Mouse (Mus musculus): ENCODE results near the gene Cenpj. TPM values are rescaled to one million over a fixed set of nuclear protein-coding genes. Genes with fewer than 3 reads are reported as not detected.

Gene Cenpj
- polyA plus RNA-seq, 1 experiment from 2014 or later = 5.1 TPM

DNA sequence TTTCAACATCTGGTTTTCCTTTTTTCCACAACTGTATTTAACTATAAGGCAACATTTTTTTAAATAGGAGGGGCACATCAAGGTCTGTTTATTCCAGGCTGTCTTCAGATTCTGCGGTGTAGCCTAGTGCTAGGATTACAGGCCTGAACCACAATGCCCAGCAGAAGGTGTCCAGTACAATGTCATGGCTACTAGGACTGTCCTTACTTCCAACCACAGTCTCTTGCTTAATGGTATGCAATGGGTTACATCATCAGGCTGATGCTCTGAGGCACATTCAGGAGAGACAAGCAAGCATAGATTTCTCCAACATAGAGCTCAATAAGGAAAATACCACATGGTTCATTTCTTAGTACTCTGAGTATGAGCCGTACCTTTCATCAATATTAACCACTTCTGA lies 20.5 kb downstream of the Cenpj start:
- WGBS = 97% methylated on average over 2 of the region's 2 CpGs
- Histone ChIP-seq H3K27ac (ENCODE audit: low read depth, low read length) (no peak overlapping the region), H3K27me3 (ENCODE audit: control insufficient read depth, insufficient read depth, low read length) (no peaks in the 10 kb centered on the region), H3K9ac (replicated peaks; ENCODE audit: low read depth, low read length) (no peak overlapping the region), H3K4me1 (ENCODE audit: control insufficient read depth, insufficient read depth, low read length) (no peaks in the 10 kb centered on the region), H3K36me3 (ENCODE audit: control insufficient read depth, insufficient read depth, low read length) (no peaks in the 10 kb centered on the region; the same call in 1 of the 2 replicates), H3K4me2 (ENCODE audit: low read depth, low read length) (no peak overlapping the region), H3K9me3 (ENCODE audit: control insufficient read depth, low read length) (no peaks in the 10 kb centered on the region), H3K4me3 (ENCODE audit: low read depth, low read length) (no peak overlapping the region)
- ATAC-seq (ENCODE audit: low read depth) = no peak

DNA sequence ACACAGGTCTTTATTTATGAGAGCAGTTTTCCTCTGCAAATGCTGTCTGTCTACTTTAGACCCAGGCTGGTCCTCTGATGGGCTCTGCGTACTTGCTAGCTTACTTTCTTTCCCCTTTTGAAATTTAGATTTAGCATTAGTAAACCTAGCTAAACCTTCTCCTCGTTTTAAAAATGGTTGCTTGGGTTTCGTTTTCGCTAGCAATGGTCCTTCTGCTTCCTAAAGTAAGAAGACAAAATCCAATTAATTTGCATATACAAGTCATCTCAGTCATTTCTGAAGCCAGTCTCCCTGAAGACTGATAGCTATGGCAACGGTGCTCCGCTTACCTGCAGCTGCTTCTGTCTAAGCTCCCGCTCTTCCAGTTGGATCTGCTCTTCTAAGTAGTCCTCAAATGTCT lies 21.9 kb downstream of the Cenpj start:
- Histone ChIP-seq H3K27ac (ENCODE audit: low read depth, low read length) (no peak overlapping the region), H3K4me3 (ENCODE audit: low read depth, low read length) (no peak overlapping the region), H3K9me3 (ENCODE audit: control insufficient read depth, low read length) (no peaks in the 10 kb centered on the region), H3K4me1 (ENCODE audit: control insufficient read depth, insufficient read depth, low read length) (no peaks in the 10 kb centered on the region), H3K4me2 (ENCODE audit: low read depth, low read length) (no peak overlapping the region), H3K9ac (replicated peaks; ENCODE audit: low read depth, low read length) (no peak overlapping the region), H3K27me3 (ENCODE audit: control insufficient read depth, insufficient read depth, low read length) (no peaks in the 10 kb centered on the region), H3K36me3 (ENCODE audit: control insufficient read depth, insufficient read depth, low read length) (no peaks in the 10 kb centered on the region; the same call in 1 of the 2 replicates)
- 96% methylated on average over 7 of the region's 7 CpGs for whole genome bisulfite sequencing
- no peak for ATAC-seq (ENCODE audit: low read depth)

GRCm38 (mm10) chr14:56552924-56553323 lies 22.3 kb downstream of the Cenpj start:
- no peak for ATAC-seq (ENCODE audit: low read depth)

GRCm38 (mm10) chr14:56550960-56551359 lies 24.3 kb downstream of the Cenpj start:
- H3K9me3 ChIP-seq (ENCODE audit: control insufficient read depth, low read length) = no peaks in the 10 kb centered on the region
- 93% methylated on average over 4 of the region's 4 CpGs for WGBS
- ATAC-seq (ENCODE audit: low read depth) = no peak
- H3K4me2 ChIP-seq (ENCODE audit: low read depth, low read length) = no peak overlapping the region
- no peaks in the 10 kb centered on the region for H3K27me3 ChIP-seq (ENCODE audit: control insufficient read depth, insufficient read depth, low read length)
- no peak overlapping the region for H3K4me3 ChIP-seq (ENCODE audit: low read depth, low read length)
- no peak overlapping the region for H3K27ac ChIP-seq (ENCODE audit: low read depth, low read length)
- no peak overlapping the region for H3K9ac ChIP-seq (replicated peaks; ENCODE audit: low read depth, low read length)
- no peaks in the 10 kb centered on the region for H3K4me1 ChIP-seq (ENCODE audit: control insufficient read depth, insufficient read depth, low read length)
- H3K36me3 ChIP-seq (ENCODE audit: control insufficient read depth, insufficient read depth, low read length) = no peaks in the 10 kb centered on the region; the same call in 1 of the 2 replicates

More at GRCm38 (mm10) chr14:56552924-56553323, 22.3 kb downstream of the Cenpj start:
- Histone ChIP-seq H3K4me3 (ENCODE audit: low read depth, low read length) (no peak overlapping the region), H3K4me2 (ENCODE audit: low read depth, low read length) (no peak overlapping the region), H3K27ac (ENCODE audit: low read depth, low read length) (no peak overlapping the region), H3K27me3 (ENCODE audit: control insufficient read depth, insufficient read depth, low read length) (no peaks in the 10 kb centered on the region), H3K4me1 (ENCODE audit: control insufficient read depth, insufficient read depth, low read length) (no peaks in the 10 kb centered on the region), H3K9me3 (ENCODE audit: control insufficient read depth, low read length) (no peaks in the 10 kb centered on the region), H3K36me3 (ENCODE audit: control insufficient read depth, insufficient read depth, low read length) (no peaks in the 10 kb centered on the region; the same call in 1 of the 2 replicates), H3K9ac (replicated peaks; ENCODE audit: low read depth, low read length) (no peak overlapping the region)
- 93% methylated on average over 6 of the region's 6 CpGs for WGBS

- Histone ChIP-seq H3K4me2 (ENCODE audit: low read depth, low read length) (no peak overlapping the region), H3K27me3 (ENCODE audit: control insufficient read depth, insufficient read depth, low read length) (no peaks in the 10 kb centered on the region), H3K4me1 (ENCODE audit: control insufficient read depth, insufficient read depth, low read length) (no peaks in the 10 kb centered on the region), H3K36me3 (ENCODE audit: control insufficient read depth, insufficient read depth, low read length) (no peaks in the 10 kb centered on the region), H3K27ac (ENCODE audit: low read depth, low read length) (no peak overlapping the region), H3K9me3 (ENCODE audit: control insufficient read depth, low read length) (no peaks in the 10 kb centered on the region), H3K9ac (replicated peaks; ENCODE audit: low read depth, low read length) (no peak overlapping the region), H3K4me3 (ENCODE audit: low read depth, low read length) (no peak overlapping the region)
- ATAC-seq (ENCODE audit: low read depth) = no peak
- 92% methylated on average over 4 of the region's 4 CpGs for WGBS
These were observed 29.7 kb downstream of the Cenpj start for GRCm38 (mm10) chr14:56545491-56545890.

DNA sequence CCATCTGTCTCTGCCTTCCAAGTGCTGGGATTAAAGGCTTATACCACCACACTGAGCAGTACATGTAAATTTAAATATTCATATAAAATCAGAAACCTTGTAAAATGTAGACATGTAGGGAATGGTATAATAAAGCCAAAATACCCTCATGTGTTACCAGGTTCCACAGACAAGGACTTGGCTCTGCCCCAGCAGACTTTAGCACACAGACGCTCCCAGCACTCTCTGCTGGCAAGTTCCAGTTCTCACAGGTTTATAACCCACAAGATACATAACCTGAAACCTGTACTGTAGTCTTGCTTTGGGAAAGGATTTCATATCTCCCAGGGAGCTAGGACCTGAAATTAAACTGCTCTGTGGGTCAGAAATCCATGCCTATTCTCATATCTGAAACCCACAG lies 30.3 kb downstream of the Cenpj start:
- Histone ChIP-seq H3K4me3 (ENCODE audit: low read depth, low read length) (no peak overlapping the region), H3K9ac (replicated peaks; ENCODE audit: low read depth, low read length) (no peak overlapping the region), H3K4me2 (ENCODE audit: low read depth, low read length) (no peak overlapping the region), H3K4me1 (ENCODE audit: control insufficient read depth, insufficient read depth, low read length) (no peaks in the 10 kb centered on the region), H3K9me3 (ENCODE audit: control insufficient read depth, low read length) (no peaks in the 10 kb centered on the region), H3K27ac (ENCODE audit: low read depth, low read length) (no peak overlapping the region), H3K36me3 (ENCODE audit: control insufficient read depth, insufficient read depth, low read length) (no peaks in the 10 kb centered on the region), H3K27me3 (ENCODE audit: control insufficient read depth, insufficient read depth, low read length) (no peaks in the 10 kb centered on the region)
- 97% methylated on average over 1 of the region's 1 CpGs for WGBS
- no peak for ATAC-seq (ENCODE audit: low read depth)

GRCm38 (mm10) chr14:56530788-56531187 lies 44.4 kb downstream of the Cenpj start:
- no peak for ATAC-seq (ENCODE audit: low read depth)
- no peak overlapping the region for H3K27ac ChIP-seq (ENCODE audit: low read depth, low read length)
- no peaks in the 10 kb centered on the region for H3K27me3 ChIP-seq (ENCODE audit: control insufficient read depth, insufficient read depth, low read length)
- H3K4me2 ChIP-seq (ENCODE audit: low read depth, low read length) = no peak overlapping the region
- H3K4me1 ChIP-seq (ENCODE audit: control insufficient read depth, insufficient read depth, low read length) = no peaks in the 10 kb centered on the region
- H3K4me3 ChIP-seq (ENCODE audit: low read depth, low read length) = no peak overlapping the region
- peaks cover 4% of the 10 kb centered on the region; the same call in 1 of the 2 replicates for H3K36me3 ChIP-seq (ENCODE audit: control insufficient read depth, insufficient read depth, low read length)
- H3K9ac ChIP-seq (replicated peaks; ENCODE audit: low read depth, low read length) = no peak overlapping the region
- H3K9me3 ChIP-seq (ENCODE audit: control insufficient read depth, low read length) = no peaks in the 10 kb centered on the region
- WGBS = 89% methylated on average over 2 of the region's 2 CpGs

- Histone ChIP-seq H3K27me3 (ENCODE audit: control insufficient read depth, insufficient read depth, low read length) (no peaks in the 10 kb centered on the region), H3K4me2 (ENCODE audit: low read depth, low read length) (no peak overlapping the region), H3K4me1 (ENCODE audit: control insufficient read depth, insufficient read depth, low read length) (no peaks in the 10 kb centered on the region), H3K9me3 (ENCODE audit: control insufficient read depth, low read length) (no peaks in the 10 kb centered on the region), H3K9ac (replicated peaks; ENCODE audit: low read depth, low read length) (no peak overlapping the region), H3K27ac (ENCODE audit: low read depth, low read length) (no peak overlapping the region), H3K36me3 (ENCODE audit: control insufficient read depth, insufficient read depth, low read length) (no peaks in the 10 kb centered on the region), H3K4me3 (ENCODE audit: low read depth, low read length) (no peak overlapping the region)
- WGBS = 95% methylated on average over 2 of the region's 2 CpGs
- ATAC-seq (ENCODE audit: low read depth) = no peak
These were observed 60.5 kb downstream of the Cenpj start for GRCm38 (mm10) chr14:56514775-56515174.

GRCm38 (mm10) chr14:56512084-56512483 lies 63.1 kb downstream of the Cenpj start:
- ATAC-seq (ENCODE audit: low read depth) = no peak
- WGBS = 31% methylated on average over 6 of the region's 6 CpGs

More at GRCm38 (mm10) chr14:56512084-56512483, 63.1 kb downstream of the Cenpj start:
- no peak overlapping the region for H3K4me3 ChIP-seq (ENCODE audit: low read depth, low read length)
- no peaks in the 10 kb centered on the region for H3K36me3 ChIP-seq (ENCODE audit: control insufficient read depth, insufficient read depth, low read length)
- H3K27me3 ChIP-seq (ENCODE audit: control insufficient read depth, insufficient read depth, low read length) = no peaks in the 10 kb centered on the region
- no peak overlapping the region for H3K4me2 ChIP-seq (ENCODE audit: low read depth, low read length)
- H3K4me1 ChIP-seq (ENCODE audit: control insufficient read depth, insufficient read depth, low read length) = no peaks in the 10 kb centered on the region
- no peak overlapping the region for H3K27ac ChIP-seq (ENCODE audit: low read depth, low read length)
- no peak overlapping the region for H3K9ac ChIP-seq (replicated peaks; ENCODE audit: low read depth, low read length)
- H3K9me3 ChIP-seq (ENCODE audit: control insufficient read depth, low read length) = no peaks in the 10 kb centered on the region
